Mouse (Mus musculus): ENCODE data around the gene Frrs1.
A peak's percentile ranks its signal among the peaks of the same experiment; 100 is the strongest.

Gene Frrs1

DNA sequence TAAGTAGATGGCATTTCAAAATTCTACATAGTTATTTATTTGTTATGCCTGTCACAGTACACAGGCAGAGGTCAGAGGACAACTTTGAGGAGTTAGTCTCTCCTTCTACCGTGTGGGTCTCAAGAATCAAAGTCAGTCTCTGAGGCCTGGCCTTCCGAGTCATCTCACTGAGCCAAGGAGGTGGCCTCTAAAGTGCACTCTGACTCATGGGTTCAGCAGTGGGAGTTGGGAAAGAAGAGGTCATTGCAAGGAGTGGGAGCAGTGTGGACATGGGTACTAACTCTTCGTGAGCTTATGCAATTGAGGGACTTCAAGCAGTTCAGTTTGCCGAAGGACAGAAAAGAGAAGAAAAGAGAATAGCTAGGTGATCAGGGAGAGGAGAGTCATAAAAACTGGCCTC is 10.3 kb upstream of the Frrs1 start:
- no peak for DNase-seq

GRCm38 (mm10) chr3:116850376-116850775 is 8.9 kb upstream of the Frrs1 start:
- no peak for DNase-seq

GRCm38 (mm10) chr3:116852421-116852820 is 6.8 kb upstream of the Frrs1 start:
- DNase-seq = no peak

DNA sequence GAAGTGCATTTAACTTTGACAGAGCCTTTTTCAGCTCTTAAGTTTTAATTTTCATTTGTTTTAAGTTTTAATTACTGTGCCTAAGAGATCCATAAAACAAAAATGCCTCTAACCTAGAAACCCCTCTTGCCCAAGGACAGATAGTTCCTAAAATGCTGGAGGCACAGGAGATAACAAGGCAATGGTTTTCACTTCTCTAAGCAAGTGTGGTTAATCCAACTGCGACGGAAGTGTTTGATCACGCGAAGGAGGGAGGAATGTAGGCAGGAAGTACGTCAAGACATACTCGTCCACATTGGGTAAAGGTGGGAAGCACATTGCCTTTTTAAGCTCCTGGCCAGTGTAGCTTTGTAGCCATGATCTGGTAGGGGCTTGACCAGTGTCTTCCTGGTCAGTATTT is 1.7 kb upstream of the Frrs1 start:
- DNase-seq = no peak

DNA sequence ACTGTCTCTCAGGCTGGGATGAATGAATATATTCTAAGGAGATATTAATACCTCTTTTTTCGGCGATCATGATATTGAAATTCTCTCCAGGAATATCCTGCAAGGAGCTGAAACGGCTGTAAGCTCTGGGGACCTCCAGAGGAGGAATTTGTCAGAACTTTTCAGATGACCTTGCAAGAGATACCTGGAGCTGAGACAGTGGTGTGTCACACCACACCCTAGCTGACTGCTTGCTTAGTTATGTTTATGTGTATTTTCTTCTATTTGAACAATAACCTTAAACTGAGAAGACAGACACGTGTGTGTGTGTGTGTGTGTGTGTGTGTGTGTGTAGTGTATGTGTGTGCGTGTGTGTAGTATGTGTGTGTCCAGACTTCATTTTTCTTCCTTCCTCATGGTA is 488 bp downstream of the Frrs1 start:
- DNase-seq = no peak

GRCm38 (mm10) chr3:116860333-116861222 is 1.3 kb downstream of the Frrs1 start:
- DNase-seq = no peak

DNA sequence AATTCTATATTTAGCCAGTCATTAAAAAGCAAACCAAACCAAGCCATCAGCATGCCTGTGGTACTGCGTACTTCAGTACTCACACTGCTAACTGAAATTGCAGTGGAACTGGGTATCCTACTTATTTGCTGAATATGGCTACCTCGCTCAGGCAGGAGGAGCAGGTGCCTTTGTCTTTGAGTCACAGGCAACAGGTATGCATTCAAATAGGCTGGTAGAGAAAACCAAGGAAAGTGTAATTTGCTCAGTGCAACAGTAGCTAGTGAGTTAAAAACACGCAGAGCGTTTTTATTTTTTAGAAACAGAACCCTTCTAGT is 1.9 kb downstream of the Frrs1 start:
- peak; percentile 2 to 3 for DNase-seq

- peak; percentile 62 to 64 for DNase-seq
These were observed 2.3 kb downstream of the Frrs1 start for GRCm38 (mm10) chr3:116861540-116862067.

DNA sequence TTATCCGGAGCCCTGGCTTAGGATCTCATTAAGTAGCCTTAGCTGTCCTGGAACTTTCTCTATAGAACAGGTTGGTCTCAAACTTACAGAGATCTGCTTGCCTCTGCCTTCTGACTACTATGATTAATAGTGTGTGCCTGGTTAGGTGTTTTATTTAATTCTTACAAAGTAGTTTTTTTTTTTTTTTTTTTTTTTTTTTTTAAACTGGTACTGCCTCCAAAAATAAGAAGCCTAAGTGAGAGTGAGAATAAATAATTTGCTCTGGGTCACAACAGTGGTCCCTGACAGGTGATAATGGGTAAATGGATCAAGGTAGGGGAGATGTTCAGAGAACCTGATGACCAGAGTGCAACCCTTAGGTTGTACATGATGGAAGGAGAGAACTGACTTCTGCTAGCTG is 3.4 kb downstream of the Frrs1 start:
- no peak for DNase-seq

DNA sequence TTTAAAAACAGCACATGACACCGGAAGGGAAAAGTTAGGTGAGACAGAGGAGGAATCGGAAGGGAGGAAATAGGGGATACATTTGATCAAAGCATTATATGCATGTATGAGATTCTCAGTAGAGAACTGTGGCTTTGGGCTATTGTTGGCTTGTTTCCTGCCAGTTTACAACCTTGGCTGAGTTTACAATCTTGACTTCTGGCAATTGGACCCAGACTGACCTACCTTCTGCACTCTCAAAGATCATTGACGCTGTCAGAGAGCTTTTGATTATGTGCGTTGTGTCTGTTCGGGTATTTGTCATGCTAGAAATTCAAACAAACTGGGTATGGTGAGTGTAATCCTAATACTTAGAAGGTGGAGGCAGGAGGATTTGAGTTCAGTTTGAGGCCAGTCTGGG is 5.2 kb downstream of the Frrs1 start:
- DNase-seq = no peak

GRCm38 (mm10) chr3:116865199-116865636 is 6.0 kb downstream of the Frrs1 start:
- no peak for DNase-seq

DNA sequence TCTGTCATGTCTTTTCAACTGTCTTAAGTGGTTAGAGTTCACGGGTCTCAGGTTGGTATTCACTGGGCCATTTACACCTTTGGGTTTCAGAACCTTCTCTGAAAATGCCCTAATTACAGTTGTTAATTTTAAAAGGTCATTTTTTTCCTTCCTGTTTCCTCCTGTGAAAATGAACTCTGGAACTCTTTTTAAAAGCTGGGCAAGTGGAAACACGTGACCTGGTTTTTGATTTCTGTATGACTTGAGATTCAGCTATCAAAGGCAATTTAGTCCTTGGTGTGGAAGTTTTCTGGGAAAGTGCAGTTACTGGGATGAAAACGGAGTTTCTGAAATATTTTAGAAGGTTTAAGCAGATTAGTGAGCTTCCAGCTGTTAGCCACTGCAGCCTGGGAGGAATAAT is 11.1 kb downstream of the Frrs1 start:
- no peak for DNase-seq

DNA sequence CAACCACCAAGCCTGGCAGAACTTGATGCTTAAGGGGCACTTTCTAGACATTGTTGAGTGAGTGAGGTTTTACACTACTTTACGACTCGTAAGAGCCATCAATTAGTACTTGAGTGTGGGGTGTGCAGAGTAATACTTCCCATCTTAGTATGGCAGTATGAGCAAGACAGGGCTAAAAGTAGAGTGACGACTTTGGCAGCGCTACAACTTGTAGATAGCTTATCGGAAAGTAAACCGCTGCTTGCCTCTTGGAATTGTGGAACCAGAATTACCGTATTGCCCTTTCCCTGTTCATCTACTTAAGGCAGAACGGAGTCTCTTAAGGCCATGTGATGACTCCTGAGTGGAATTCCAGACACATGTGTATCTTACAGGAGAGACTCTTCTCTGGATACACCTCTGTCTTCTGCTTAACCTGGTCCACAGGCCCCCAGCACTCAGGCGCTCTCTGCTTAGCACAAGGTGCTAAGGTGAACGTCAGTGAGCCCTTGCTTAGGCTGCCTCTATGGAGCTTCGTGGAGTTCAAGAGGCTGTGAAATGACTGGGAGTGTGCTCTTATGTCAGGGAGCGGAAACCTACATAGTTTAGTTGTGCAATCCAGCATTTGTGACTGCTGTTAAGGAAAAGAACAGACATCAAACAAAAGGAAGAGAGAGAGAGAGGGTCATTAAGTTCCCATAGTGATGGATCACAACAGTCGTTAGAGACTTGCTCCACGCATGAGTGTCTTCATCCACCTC is 23.1 kb downstream of the Frrs1 start:
- DNase-seq = no peak

DNA sequence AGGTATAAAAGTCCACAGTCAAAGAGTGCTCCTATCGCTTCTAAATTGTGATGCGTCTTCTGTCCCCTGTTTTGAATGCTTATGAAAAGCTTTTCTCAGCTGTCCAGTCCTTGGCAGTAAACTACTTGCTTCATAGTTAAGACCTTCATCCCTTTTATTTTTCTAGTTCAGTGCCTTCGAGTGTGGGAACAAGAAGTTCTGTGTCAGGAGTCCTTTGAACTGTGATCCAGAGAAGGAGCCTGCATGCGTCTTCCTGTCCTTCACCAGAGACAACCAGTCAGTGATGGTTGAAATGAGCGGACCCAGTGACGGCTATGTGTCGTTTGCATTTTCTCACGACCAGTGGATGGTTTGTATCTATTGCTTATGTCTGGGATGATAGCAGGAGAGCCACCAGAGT is 25.7 kb downstream of the Frrs1 start:
- no peak for DNase-seq

DNA sequence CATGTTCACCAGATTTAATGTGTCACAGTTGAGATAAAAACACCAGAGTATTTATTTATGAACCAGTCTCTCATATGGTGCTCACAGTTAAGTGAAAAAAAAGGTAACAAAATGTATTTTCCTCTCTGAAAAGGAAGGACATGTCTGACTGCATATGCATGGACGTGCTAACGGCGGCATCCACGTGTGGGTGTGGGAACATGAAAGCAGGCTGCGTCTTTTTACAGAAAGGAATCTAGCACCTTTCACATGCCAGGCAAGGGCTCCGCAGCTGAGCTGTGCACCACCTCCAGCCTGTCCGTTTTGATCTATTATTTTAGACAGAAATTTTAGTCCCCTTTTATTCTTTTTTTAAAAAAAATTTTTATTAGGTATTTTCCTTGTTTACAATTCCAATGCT is 30.1 kb downstream of the Frrs1 start:
- no peak for DNase-seq

- DNase-seq = no peak
These were observed 31.3 kb downstream of the Frrs1 start for GRCm38 (mm10) chr3:116890576-116890975.

- no peak for DNase-seq
These were observed 32.4 kb downstream of the Frrs1 start for GRCm38 (mm10) chr3:116891436-116892205.

GRCm38 (mm10) chr3:116892206-116892563 is 32.9 kb downstream of the Frrs1 start:
- DNase-seq = no peak

- DNase-seq = no peak
These were observed 33.6 kb downstream of the Frrs1 start for GRCm38 (mm10) chr3:116892872-116893271.

GRCm38 (mm10) chr3:116904158-116904557 is 44.9 kb downstream of the Frrs1 start:
- DNase-seq = peak; percentile 87

DNA sequence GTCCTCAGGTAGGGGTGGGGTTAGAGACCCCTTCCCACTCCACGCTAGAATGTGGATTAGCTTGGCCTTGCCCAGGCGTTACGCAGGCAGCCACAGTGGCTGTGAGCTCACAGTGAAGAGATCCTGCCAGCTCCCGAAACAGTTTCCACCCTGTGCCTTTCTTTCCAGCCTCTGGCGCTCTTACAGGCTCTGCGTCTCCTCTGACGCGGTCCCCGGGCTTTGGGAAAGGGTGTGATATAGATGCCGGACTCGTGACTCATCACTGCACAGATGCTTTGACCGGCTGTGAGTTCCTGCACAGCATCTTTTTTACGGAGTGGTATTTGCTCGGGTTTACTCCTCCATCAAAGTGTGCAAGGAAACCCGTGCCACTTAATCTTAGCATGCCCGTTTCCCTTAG is 46.6 kb downstream of the Frrs1 start:
- peak; percentile 48 to 51 for DNase-seq

DNA sequence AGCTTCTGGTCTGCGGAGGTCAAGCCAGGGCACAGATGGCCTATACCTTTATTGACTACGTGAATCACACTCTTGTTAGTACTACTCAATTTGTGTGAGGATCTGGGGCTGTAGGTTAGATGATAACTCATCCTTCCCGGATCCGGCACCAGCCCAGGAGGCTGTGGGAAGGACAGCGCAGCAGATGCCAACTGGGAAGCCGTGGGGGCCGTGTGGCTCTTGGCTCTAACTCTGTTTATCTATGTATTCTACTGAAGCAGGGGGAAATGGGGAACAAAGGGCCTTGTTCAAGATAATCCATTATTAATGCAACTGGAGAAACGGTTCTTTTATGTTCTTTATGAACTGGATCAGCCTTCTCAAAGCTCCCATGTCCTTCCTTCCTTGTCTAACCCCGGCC is 47.3 kb downstream of the Frrs1 start:
- DNase-seq = peak; percentile 28 to 46

GRCm38 (mm10) chr3:116914374-116914773 is 55.1 kb downstream of the Frrs1 start:
- DNase-seq = no peak
